21 mouse cellular contexts compared by ENCODE assay signal in the genomic region with DNA sequence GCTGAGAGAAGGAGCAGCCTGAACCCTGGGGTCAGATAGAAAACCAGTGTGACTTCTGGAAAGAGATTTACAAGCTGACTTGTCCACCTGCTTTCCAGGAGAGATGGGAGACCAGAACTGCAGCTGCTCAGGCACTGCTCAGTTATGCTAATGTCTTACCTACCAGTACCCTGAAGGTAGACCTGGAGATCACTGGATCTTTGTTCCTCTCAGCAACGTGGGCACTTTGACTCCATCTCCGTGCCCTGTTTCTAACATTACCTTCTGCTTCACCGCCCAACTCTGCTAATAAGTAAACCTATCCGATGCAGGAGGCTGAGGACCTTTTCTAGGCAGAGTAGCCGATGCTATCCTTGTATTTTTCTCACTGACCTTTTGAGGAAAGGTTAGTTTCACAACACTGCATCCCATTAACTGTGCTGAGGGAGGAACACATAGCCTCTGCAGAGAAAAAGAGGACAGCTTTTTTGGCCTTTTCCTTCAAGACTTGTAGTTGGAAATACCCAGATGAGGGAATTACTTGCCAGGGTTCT.
A peak's percentile ranks its signal among the peaks of the same experiment; 100 is the strongest.
DNase-seq lines count a peak whose midpoint lies in the region; ATAC-seq lines count a peak whose summit lies in the region.
"Had no signal": no experiment of that assay in that cellular context is flagged by ENCODE, and none has a peak within 500 bp of the region (broad histone marks: within the 10 kb centered on the region; RNA-seq: fewer than 3 reads in every experiment).

No protein-coding gene starts in this region.

- H3K4me2 ChIP-seq in midbrain, embryonic 11.5 days, result no peak overlapping the region
- H3K4me2 ChIP-seq in midbrain, embryonic 14.5 days (ENCODE audit: low read length), result no peak overlapping the region
- no peak overlapping the region for H3K4me2 ChIP-seq in kidney, embryonic 14.5 days (replicated peaks; ENCODE audit: low read depth, low read length)
- H3K4me2 ChIP-seq in neural tube, embryonic 15.5 days, result no peak overlapping the region
- H3K4me2 ChIP-seq: embryonic facial prominence, embryonic 12.5 days had no signal

- no peak overlapping the region for H3K27ac ChIP-seq in midbrain, embryonic 11.5 days (ENCODE audit: low read depth, low read length)
- no peak overlapping the region for H3K27ac ChIP-seq in midbrain, embryonic 14.5 days (replicated peaks; ENCODE audit: low read depth, low read length)
- peak overlapping the region; percentile 44; the same call in 1 of the 2 replicates for H3K27ac ChIP-seq in kidney, embryonic 14.5 days (ENCODE audit: low read depth, low read length)
- H3K27ac ChIP-seq in neural tube, embryonic 15.5 days (replicated peaks), result peak overlapping the region; percentile 73; the same call in 1 of the 2 replicates
- H3K27ac ChIP-seq: embryonic facial prominence, embryonic 12.5 days; left cerebral cortex, adult 2 months had no signal

- peak; percentile 59 for ATAC-seq in midbrain, embryonic 11.5 days (ENCODE audit: low FRiP score)
- ATAC-seq in midbrain, embryonic 14.5 days (ENCODE audit: low FRiP score, low TSS enrichment), result no peak
- ATAC-seq in kidney, embryonic 14.5 days (ENCODE audit: low FRiP score, low TSS enrichment), result peak; percentile 81
- ATAC-seq in neural tube, embryonic 15.5 days (ENCODE audit: low FRiP score), result no peak
- ATAC-seq: forebrain, embryonic 14.5 days; inflammation-experienced regulatory T-cells, adult 6 months had no signal

- H3K36me3 ChIP-seq in midbrain, embryonic 11.5 days (ENCODE audit: control insufficient read depth, insufficient read depth, low read length), result no peaks in the 10 kb centered on the region
- no peaks in the 10 kb centered on the region for H3K36me3 ChIP-seq in midbrain, embryonic 14.5 days (ENCODE audit: control insufficient read depth, insufficient read depth, low read length)
- no peaks in the 10 kb centered on the region for H3K36me3 ChIP-seq in kidney, embryonic 14.5 days (ENCODE audit: control insufficient read depth, insufficient read depth, low read length)
- no peaks in the 10 kb centered on the region for H3K36me3 ChIP-seq in neural tube, embryonic 15.5 days
- H3K36me3 ChIP-seq: embryonic facial prominence, embryonic 12.5 days had no signal

- no peak overlapping the region for H3K4me3 ChIP-seq in midbrain, embryonic 11.5 days (ENCODE audit: low read depth, low read length)
- no peak overlapping the region for H3K4me3 ChIP-seq in midbrain, embryonic 14.5 days (replicated peaks; ENCODE audit: low read depth, low read length)
- H3K4me3 ChIP-seq in kidney, embryonic 14.5 days (ENCODE audit: low read length), result no peak overlapping the region
- H3K4me3 ChIP-seq in neural tube, embryonic 15.5 days (replicated peaks), result no peak overlapping the region
- H3K4me3 ChIP-seq: embryonic facial prominence, embryonic 12.5 days; erythroblast, embryonic 14.5 days; left cerebral cortex, adult 2 months had no signal

- peaks cover 9% of the 10 kb centered on the region for H3K4me1 ChIP-seq in midbrain, embryonic 11.5 days (ENCODE audit: control insufficient read depth, insufficient read depth, low read length)
- H3K4me1 ChIP-seq in midbrain, embryonic 14.5 days (ENCODE audit: control insufficient read depth, insufficient read depth, low read length), result peaks cover 16% of the 10 kb centered on the region
- peaks cover 18% of the 10 kb centered on the region for H3K4me1 ChIP-seq in kidney, embryonic 14.5 days (ENCODE audit: control insufficient read depth, insufficient read depth, low read length)
- H3K4me1 ChIP-seq in neural tube, embryonic 15.5 days, result peaks cover 16% of the 10 kb centered on the region

- H3K27me3 ChIP-seq in midbrain, embryonic 11.5 days (ENCODE audit: control insufficient read depth, insufficient read depth, low read length), result no peaks in the 10 kb centered on the region
- no peaks in the 10 kb centered on the region for H3K27me3 ChIP-seq in midbrain, embryonic 14.5 days (ENCODE audit: control insufficient read depth, insufficient read depth, low read length)
- no peaks in the 10 kb centered on the region for H3K27me3 ChIP-seq in kidney, embryonic 14.5 days (ENCODE audit: control insufficient read depth, insufficient read depth, low read length)
- no peaks in the 10 kb centered on the region for H3K27me3 ChIP-seq in neural tube, embryonic 15.5 days (replicated peaks)
- H3K27me3 ChIP-seq: embryonic facial prominence, embryonic 12.5 days had no signal

- H3K9me3 ChIP-seq in midbrain, embryonic 11.5 days (ENCODE audit: control insufficient read depth, low read length), result no peaks in the 10 kb centered on the region
- H3K9me3 ChIP-seq in midbrain, embryonic 14.5 days (ENCODE audit: control insufficient read depth, low read length), result no peaks in the 10 kb centered on the region
- no peaks in the 10 kb centered on the region for H3K9me3 ChIP-seq in kidney, embryonic 14.5 days (ENCODE audit: control insufficient read depth, low read length)
- no peaks in the 10 kb centered on the region for H3K9me3 ChIP-seq in neural tube, embryonic 15.5 days (replicated peaks)
- H3K9me3 ChIP-seq: embryonic facial prominence, embryonic 12.5 days had no signal

- WGBS in midbrain, embryonic 11.5 days, result 60% methylated on average over 5 of the region's 5 CpGs
- 55% methylated on average over 5 of the region's 5 CpGs for WGBS in midbrain, embryonic 14.5 days
- WGBS in kidney, embryonic 14.5 days, result 47% methylated on average over 5 of the region's 5 CpGs
- WGBS in neural tube, embryonic 15.5 days, result 67% methylated on average over 5 of the region's 5 CpGs

- DNase-seq in heart, adult 11 months, result peak; percentile 75
- no peak for DNase-seq in heart, postnatal 4 days
- DNase-seq in midbrain, embryonic 11.5 days (ENCODE audit: low spot score, missing footprints), result no peak
- no peak for DNase-seq in midbrain, embryonic 14.5 days
- no peak for DNase-seq in frontal cortex, adult 2 months (ENCODE audit: extremely low spot score in 1 of 2, low spot score in 1 of 2)
- DNase-seq in spleen, adult 18-20 months, result no peak
- DNase-seq: adrenal gland, adult 8-10 months; cerebellum, adult 9-10 months; gastrocnemius, postnatal 36 days; layer of hippocampus, adult 9-11 months; left cerebral cortex, postnatal 4 days; liver; lung, postnatal 14 days; right cerebral cortex, postnatal 14 days had no signal

- no peak overlapping the region for H3K9ac ChIP-seq in midbrain, embryonic 11.5 days (ENCODE audit: low read length)
- H3K9ac ChIP-seq in midbrain, embryonic 14.5 days (replicated peaks; ENCODE audit: low read length), result no peak overlapping the region
- H3K9ac ChIP-seq in kidney, embryonic 14.5 days (ENCODE audit: low read depth, low read length), result no peak overlapping the region
- H3K9ac ChIP-seq in neural tube, embryonic 15.5 days (replicated peaks), result no peak overlapping the region
- H3K9ac ChIP-seq: embryonic facial prominence, embryonic 12.5 days had no signal

Comparison
In these comparisons a context has a peak if more than half of its experiments do, and no peak if none do; other contexts are left out.
1. ATAC-seq: peak in midbrain, embryonic 11.5 days (single experiment) and kidney, embryonic 14.5 days (single experiment); none in midbrain, embryonic 14.5 days (single experiment) and neural tube, embryonic 15.5 days (single experiment).
2. H3K27ac ChIP-seq: peak in kidney, embryonic 14.5 days (single experiment) and neural tube, embryonic 15.5 days (single experiment); none in midbrain, embryonic 11.5 days (single experiment) and midbrain, embryonic 14.5 days (single experiment).